Mouse (Mus musculus): ENCODE data around the gene Zfand3.

GRCm38 (mm10) chr17:30061100-30061837, 56.7 kb downstream of the Zfand3 start:
- TF ChIP-seq CTCF (IDR thresholded peaks at IDR 0.05; ENCODE audit: low read depth, low read length) (no peak), POLR2A (IDR thresholded peaks at IDR 0.05; ENCODE audit: insufficient read depth, low read length) (no peak)

Data from ES-Bruce4 (cell line).